Mouse (Mus musculus): ENCODE data around the gene Plac1.

GRCm38 (mm10) chrX:53201616-53202015, 38.3 kb downstream of the Plac1 start:
- TF ChIP-seq CTCF (IDR thresholded peaks at IDR 0.05; ENCODE audit: borderline replicate concordance, insufficient read depth, low read depth, low read length) (no peak), POLR2A (IDR thresholded peaks at IDR 0.05; ENCODE audit: borderline replicate concordance, insufficient read depth, low read length) (no peak)
